Mouse (Mus musculus) urinary bladder, postnatal 36 days (tissue): ENCODE results near the gene Zfp84.
A peak's percentile ranks its signal among the peaks of the same experiment; 100 is the strongest.

Source experiments
- DNase-seq, 2 experiments: peaks; one replicate each; pipeline ENCODE4 v3.0.0; 2022; ENCODE audit warnings: low spot score in 2 of 2, mixed read lengths in 1 of 2

Zfp84 gene

GRCm38 (mm10) chr7:29815910-29816429 lies 47.6 kb downstream of the Zfp84 start, which contains the start of gene Zfp790:
TSS of gene Zfp790 (plus strand) at chr7:29816114.
- DNase-seq = peak; percentile 81 to 88

GRCm38 (mm10) chr7:29818619-29819254 lies 50.4 kb downstream of the Zfp84 start:
- peak; percentile 63 to 65 for DNase-seq

- DNase-seq = no peak
Observed at GRCm38 (mm10) chr7:29828001-29828400, 59.6 kb downstream of the Zfp84 start.
